Mouse (Mus musculus) spleen, embryonic (tissue): ENCODE data around the gene Cox16.
"Not testable (repeated sequence)": the region's sequence is repeated elsewhere in the genome, so short reads cannot be mapped to it uniquely, and the experiment has no call there.

Experiments
- CTCF ChIA-PET: fragments of 350-600 bp; sonication (Branson Sonifier 250); formaldehyde crosslinking; loops from one replicate; lab custom pipeline; 2022; lab: Charles Lee

The Cox16 gene

GRCm38 (mm10) chr12:81484727-81485191, at the start of gene Cox16:
Gene Cox16, minus strand, starts transcription at chr12:81485127.
- CTCF ChIA-PET: no interaction called here

GRCm38 (mm10) chr12:81533029-81533419, 48.1 kb upstream of the Cox16 start:
- CTCF ChIA-PET: no interaction called here

GRCm38 (mm10) chr12:81532316-81533028, 47.5 kb upstream of the Cox16 start, which contains the start of the genes Gm20498 and Synj2bp:
Gene Gm20498, minus strand, starts transcription at chr12:81532905.
Gene Synj2bp, minus strand, starts transcription at chr12:81532911.
- CTCF ChIA-PET: no interaction called here

GRCm38 (mm10) chr12:81530587-81530986, 45.7 kb upstream of the Cox16 start:
- CTCF ChIA-PET: not testable (repeated sequence)

GRCm38 (mm10) chr12:81496906-81497305, 12.0 kb upstream of the Cox16 start:
- CTCF ChIA-PET: not testable (repeated sequence)

- CTCF ChIA-PET: no interaction called here
Observed at GRCm38 (mm10) chr12:81490491-81490890, 5.6 kb upstream of the Cox16 start.

GRCm38 (mm10) chr12:81485311-81485710, 384 bp upstream of the Cox16 start:
- CTCF ChIA-PET: no interaction called here

- CTCF ChIA-PET: no interaction called here
Observed at GRCm38 (mm10) chr12:81484212-81484611, 715 bp downstream of the Cox16 start.

- CTCF ChIA-PET: no interaction called here
Observed at GRCm38 (mm10) chr12:81483656-81484055, 1.3 kb downstream of the Cox16 start.

- CTCF ChIA-PET: interaction anchor here (0.7 kb wide), 1 partner anchor 298 kb away, joined by 3 read pairs; no protein-coding TSS in a partner anchor
Observed at GRCm38 (mm10) chr12:81459051-81459450, 25.9 kb downstream of the Cox16 start.

GRCm38 (mm10) chr12:81438985-81439384, 45.9 kb downstream of the Cox16 start:
- CTCF ChIA-PET: not testable (repeated sequence)

GRCm38 (mm10) chr12:81434778-81435177, 50.1 kb downstream of the Cox16 start:
- CTCF ChIA-PET: not testable (repeated sequence)

- CTCF ChIA-PET: no interaction called here
Observed at GRCm38 (mm10) chr12:81421846-81422245, 63.1 kb downstream of the Cox16 start, which contains the start of gene Adam4. Gene Adam4, minus strand, starts transcription at chr12:81421946.

GRCm38 (mm10) chr12:81413211-81413610, 71.7 kb downstream of the Cox16 start:
- CTCF ChIA-PET: no interaction called here

GRCm38 (mm10) chr12:81408966-81409365, 76.0 kb downstream of the Cox16 start:
- CTCF ChIA-PET: no interaction called here

- CTCF ChIA-PET: no interaction called here
Observed at GRCm38 (mm10) chr12:81402187-81402586, 82.7 kb downstream of the Cox16 start.

- CTCF ChIA-PET: not testable (repeated sequence)
Observed at GRCm38 (mm10) chr12:81379364-81379763, 105.6 kb downstream of the Cox16 start, which contains the start of gene Gm4787. Gene Gm4787, minus strand, starts transcription at chr12:81379464.

- CTCF ChIA-PET: no interaction called here
Observed at GRCm38 (mm10) chr12:81333841-81334240, 151.1 kb downstream of the Cox16 start.

- CTCF ChIA-PET: interaction anchor here (0.5 kb wide), 1 partner anchor 14 kb away, joined by 4 read pairs; no protein-coding TSS in a partner anchor
Observed at GRCm38 (mm10) chr12:81332875-81333421, 152.0 kb downstream of the Cox16 start, which contains the start of gene Slc8a3. Gene Slc8a3, minus strand, starts transcription at chr12:81333180.

- CTCF ChIA-PET: interaction anchor here (0.5 to 0.6 kb wide), 2 partner anchors 15 to 197 kb away, joined by 3 to 4 read pairs; no protein-coding TSS in a partner anchor
Observed at GRCm38 (mm10) chr12:81331937-81332874, 152.7 kb downstream of the Cox16 start.

- CTCF ChIA-PET: interaction anchor here (0.5 kb wide), 1 partner anchor 394 kb away, joined by 4 read pairs; no protein-coding TSS in a partner anchor
Observed at GRCm38 (mm10) chr12:81331046-81331638, 153.8 kb downstream of the Cox16 start.
